Mouse (Mus musculus) kidney, embryonic 15.5 days (tissue): ENCODE data around the gene Gm10112. TPM values are rescaled to one million over a fixed set of nuclear protein-coding genes. Genes with fewer than 3 reads are reported as not detected.

Source experiments
- ATAC-seq: fragments of 200-750 bp; cut with Nextera tagmentation; replicated peaks from 2 replicates; pipeline ENCODE4 v1.8.0; 2017; ENCODE audit warnings: moderate TSS enrichment; ENCODE audit not compliant: low FRiP score
- H3K27ac ChIP-seq: fragments of 300-500 bp; sonication (generic); 2 replicates; pipeline ENCODE4 v1.5.1; 2015; ENCODE audit warnings: mild to moderate bottlenecking, inconsistent platforms
- H3K27me3 ChIP-seq: fragments of 300-500 bp; sonication (generic); 2 replicates; pipeline ENCODE4 v1.6.1; 2015; ENCODE audit warnings: inconsistent platforms
- H3K36me3 ChIP-seq: fragments of 300-500 bp; sonication (generic); 2 replicates; pipeline ENCODE4 v1.6.1; 2015; ENCODE audit warnings: inconsistent platforms
- H3K4me1 ChIP-seq: fragments of 300-500 bp; sonication (generic); 2 replicates; pipeline ENCODE4 v1.6.1; 2015; ENCODE audit warnings: inconsistent platforms
- H3K4me2 ChIP-seq: fragments of 300-500 bp; sonication (generic); 2 replicates; pipeline ENCODE4 v1.6.1; 2015; ENCODE audit warnings: moderate library complexity, mild to moderate bottlenecking, inconsistent platforms
- H3K4me3 ChIP-seq: fragments of 300-500 bp; sonication (generic); replicated peaks from 2 replicates; pipeline ENCODE4 v1.5.1; 2015; ENCODE audit warnings: mild to moderate bottlenecking, inconsistent platforms
- H3K9ac ChIP-seq: fragments of 300-500 bp; sonication (generic); 2 replicates; pipeline ENCODE4 v1.6.1; 2015; ENCODE audit warnings: mild to moderate bottlenecking, inconsistent platforms
- H3K9me3 ChIP-seq: fragments of 300-500 bp; sonication (generic); replicated peaks from 2 replicates; pipeline ENCODE4 v1.6.1; 2016; ENCODE audit warnings: inconsistent platforms
- WGBS: fragments of 180-500 bp; shearing (Covaris S2); methylation state at CpG from one replicate; pipeline ENCODE4 v1.1.7; 2015; ENCODE audit warnings: mixed read lengths; 5-methylcytosine and 5-hydroxymethylcytosine counted together
- polyA plus RNA-seq: library from polyadenylated mRNA; unstranded; fragments of >200 nt; fragmentation: Nextera tagmentation; extraction: Ambion mirVana; gene quantifications from 2 replicates; pipeline ENCODE4 v1.2.1, GENCODE M21; 2015

Gene Gm10112
- polyA plus RNA-seq = not detected in 2 replicates

DNA sequence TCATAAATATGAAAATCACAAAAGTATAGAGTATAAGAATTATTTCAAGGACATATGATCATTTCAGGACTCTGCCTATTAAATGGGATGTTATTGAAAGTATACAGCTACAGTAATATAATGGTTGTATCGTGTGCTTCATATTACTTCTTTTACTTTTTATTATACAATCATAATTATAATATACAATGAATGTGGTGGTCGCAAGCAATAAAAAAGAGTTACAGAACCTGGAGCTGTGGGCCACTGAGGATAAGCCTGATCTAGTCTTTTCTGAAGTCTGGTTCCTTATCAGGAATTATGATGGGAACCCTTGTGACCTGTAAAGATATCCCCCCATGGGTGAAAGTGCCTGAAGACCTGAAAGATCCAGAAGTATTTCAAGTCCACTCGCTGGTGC is at the start of gene Gm10112:
TSS of gene Gm10112 (plus strand) at position 301 of the 400 bp plus-strand sequence.
- no peaks in the 10 kb centered on the region for H3K4me1 ChIP-seq
- H3K27ac ChIP-seq = no peak within 1 kb of the TSS
- ATAC-seq = no peak
- H3K9ac ChIP-seq = no peak within 1 kb of the TSS
- H3K4me3 ChIP-seq = no peak within 1 kb of the TSS
- H3K36me3 ChIP-seq = no peaks in the 10 kb centered on the region
- no peaks in the 10 kb centered on the region for H3K9me3 ChIP-seq
- WGBS = 89% methylated on average over 3 of the region's 3 CpGs
- no peaks in the 10 kb centered on the region for H3K27me3 ChIP-seq
- H3K4me2 ChIP-seq = no peak within 1 kb of the TSS

DNA sequence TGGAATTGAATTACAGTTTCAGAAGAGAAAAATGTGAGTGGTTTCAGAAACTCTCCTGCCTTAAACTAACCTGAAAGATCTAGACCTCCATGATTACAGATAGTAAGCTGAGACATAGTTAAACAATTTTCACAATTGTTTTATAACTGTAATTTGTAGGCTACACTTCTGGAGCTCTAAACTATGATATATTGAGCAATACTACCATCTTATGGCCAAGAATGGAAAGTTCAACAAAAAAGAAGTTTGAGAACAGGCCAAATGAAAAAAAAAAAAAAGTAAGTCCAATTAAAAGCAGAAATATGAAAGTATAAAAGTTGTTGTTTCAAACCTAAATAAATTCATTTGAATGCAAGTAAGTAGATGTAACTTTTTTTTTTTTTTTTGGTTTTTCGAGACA is 21.4 kb downstream of the Gm10112 start:
- Histone ChIP-seq H3K4me3 (no peak overlapping the region), H3K36me3 (no peaks in the 10 kb centered on the region), H3K9me3 (no peaks in the 10 kb centered on the region), H3K27ac (no peak overlapping the region), H3K4me1 (no peaks in the 10 kb centered on the region), H3K9ac (no peak overlapping the region), H3K4me2 (no peak overlapping the region), H3K27me3 (no peaks in the 10 kb centered on the region)
- ATAC-seq = no peak
- WGBS = 73% methylated on average over 1 of the region's 1 CpGs

DNA sequence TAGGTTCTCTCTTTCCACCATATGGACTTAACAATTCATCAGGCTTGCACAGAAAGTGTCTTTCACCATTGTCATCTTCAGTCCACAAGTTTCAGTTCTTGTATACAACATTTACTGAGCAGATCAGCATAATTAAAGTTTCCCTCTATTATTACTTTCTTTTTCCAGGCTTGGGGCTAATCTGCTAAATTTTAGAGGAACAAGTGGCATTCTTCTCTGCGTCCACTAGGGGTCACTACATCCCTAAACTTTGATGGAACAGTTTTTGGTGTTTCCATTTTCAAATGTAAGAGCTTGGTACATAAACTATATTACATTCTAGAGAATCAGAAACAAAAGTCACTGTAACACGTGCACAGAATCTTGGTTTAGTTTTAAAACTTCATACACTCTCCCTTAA is 28.2 kb downstream of the Gm10112 start:
- H3K36me3 ChIP-seq = no peaks in the 10 kb centered on the region
- WGBS = 5% methylated on average over 2 of the region's 2 CpGs
- H3K9me3 ChIP-seq = no peaks in the 10 kb centered on the region
- H3K27ac ChIP-seq = no peak overlapping the region
- no peaks in the 10 kb centered on the region for H3K4me1 ChIP-seq
- H3K4me3 ChIP-seq = no peak overlapping the region
- H3K27me3 ChIP-seq = no peaks in the 10 kb centered on the region
- H3K4me2 ChIP-seq = no peak overlapping the region
- no peak overlapping the region for H3K9ac ChIP-seq
- no peak for ATAC-seq

DNA sequence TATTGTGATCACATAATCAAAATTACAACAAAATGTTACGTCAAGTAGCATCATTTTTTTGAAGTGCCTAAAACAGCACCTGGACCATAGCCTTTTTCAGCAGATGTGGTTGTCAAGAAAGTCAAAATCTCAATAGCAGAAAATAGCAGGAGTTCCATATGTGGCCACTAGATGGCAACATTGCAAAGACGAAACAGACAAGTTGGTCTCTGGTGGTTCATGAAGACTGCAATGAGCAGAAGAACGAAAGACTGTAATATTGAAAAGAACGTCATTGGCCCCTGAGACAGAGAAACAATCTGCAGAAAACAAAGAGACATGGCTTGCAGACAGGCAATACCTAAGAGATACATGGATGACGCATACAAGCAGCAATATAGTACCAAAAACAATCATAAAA is 42.1 kb downstream of the Gm10112 start:
- H3K27me3 ChIP-seq = no peaks in the 10 kb centered on the region
- no peak overlapping the region for H3K27ac ChIP-seq
- no peaks in the 10 kb centered on the region for H3K36me3 ChIP-seq
- 17% methylated on average over 5 of the region's 5 CpGs for WGBS
- H3K9me3 ChIP-seq = no peaks in the 10 kb centered on the region
- no peak overlapping the region for H3K4me2 ChIP-seq
- no peak overlapping the region for H3K4me3 ChIP-seq
- H3K9ac ChIP-seq = no peak overlapping the region
- ATAC-seq = no peak
- H3K4me1 ChIP-seq = no peaks in the 10 kb centered on the region

Other genes starting within 250 kb of the Gm10112 start
- gene Cylc1, start 57.9 kb upstream of the Gm10112 start, polyA plus RNA-seq = not detected in 2 replicates